Mouse (Mus musculus): ENCODE results near the gene Knop1.

GRCm38 (mm10) chr7:118827975-118828416 lies 28.1 kb downstream of the Knop1 start:
- no peak for TF ChIP-seq MAFK (IDR thresholded peaks at IDR 0.05; ENCODE audit: borderline replicate concordance, low read depth, low read length)
- TF ChIP-seq UBTF (IDR thresholded peaks at IDR 0.05; ENCODE audit: borderline replicate concordance, insufficient read depth, low read depth, low read length) = no peak
- TF ChIP-seq POLR2A (IDR thresholded peaks at IDR 0.05; ENCODE audit: control insufficient read depth in 1 of 2, insufficient read depth in 1 of 2, low read depth in 1 of 2, low read length in 2 of 2, poor library complexity in 1 of 2) = no peak
- no peak for TF ChIP-seq POLR2AphosphoS2 (IDR thresholded peaks at IDR 0.05; ENCODE audit: low read length)
- no peak for TF ChIP-seq GATA1 (IDR thresholded peaks at IDR 0.05; ENCODE audit: low read depth, low read length)
- no peak for TF ChIP-seq CHD2 (IDR thresholded peaks at IDR 0.05; ENCODE audit: low read length)
- TF ChIP-seq NRF1 (IDR thresholded peaks at IDR 0.05; ENCODE audit: insufficient read depth, low read depth, low read length, poor library complexity, severe bottlenecking) = no peak
- no peak for TF ChIP-seq CTCF (IDR thresholded peaks at IDR 0.05 in 2 of 3, conservative IDR thresholded peaks at IDR 0.05 in 1 of 3; ENCODE audit: control insufficient read depth in 1 of 3, insufficient read depth in 1 of 3, low read depth in 2 of 3, low read length in 3 of 3, poor library complexity in 1 of 3, severe bottlenecking in 1 of 3)
- TF ChIP-seq USF2 (IDR thresholded peaks at IDR 0.05; ENCODE audit: borderline replicate concordance in 1 of 2, insufficient read depth in 1 of 2, low read depth in 1 of 2, low read length in 2 of 2) = no peak
- no peak for TF ChIP-seq MAX (IDR thresholded peaks at IDR 0.05; ENCODE audit: low read length)
- TF ChIP-seq EP300 (IDR thresholded peaks at IDR 0.05; ENCODE audit: low read depth in 1 of 2, low read length in 2 of 2) = 0 out of 4 replicates have a peak, but pooled peaks of 1 of the 2 experiments have one; percentile 4
- TF ChIP-seq MEF2A (IDR thresholded peaks at IDR 0.05; ENCODE audit: extremely low read depth, insufficient replicate concordance, low read depth, low read length, poor library complexity, severe bottlenecking) = no peak
- no peak for TF ChIP-seq ZNF384 (IDR thresholded peaks at IDR 0.05; ENCODE audit: low read depth, low read length)
- no peak for TF ChIP-seq E2F4 (IDR thresholded peaks at IDR 0.05; ENCODE audit: borderline replicate concordance, low read depth, low read length)
